Mouse (Mus musculus) skeletal muscle tissue, postnatal 0 days (tissue): ENCODE measurements around the gene Mgll. TPM values are rescaled to one million over a fixed set of nuclear protein-coding genes. Genes with fewer than 3 reads are reported as not detected.

ENCODE experiments used
- polyA plus RNA-seq: library from polyadenylated mRNA; unstranded; fragments of >200 nt; fragmentation: Nextera tagmentation; extraction: Ambion mirVana; gene quantifications from 2 replicates; pipeline ENCODE4 v1.2.1, GENCODE M21; 2015

Gene Mgll
- polyA plus RNA-seq = 80.0 and 140 TPM in 2 replicates

GRCm38 (mm10) chr6:88724313-88725195, at the start of gene Mgll:
Gene Mgll, plus strand, starts transcription at chr6:88724412.

GRCm38 (mm10) chr6:88841781-88842689, 117.8 kb downstream of the Mgll start, which contains the start of gene Abtb1:
Gene Abtb1, minus strand, starts transcription at chr6:88841984.

GRCm38 (mm10) chr6:88874868-88875508, 150.8 kb downstream of the Mgll start, which contains the start of gene Podxl2:
Gene Podxl2, minus strand, starts transcription at chr6:88875044.

Other genes with a start within 250 kb of the Mgll start
- gene Sec61a1, start 205.5 kb upstream of the Mgll start, polyA plus RNA-seq = 67.3 and 84.1 TPM in 2 replicates
- 17.9 and 24.5 TPM in 2 replicates for gene Kbtbd12, start 86.5 kb upstream of the Mgll start, polyA plus RNA-seq
- gene Abtb1, start 117.6 kb downstream of the Mgll start, polyA plus RNA-seq = 28.1 and 32.9 TPM in 2 replicates
- gene Podxl2, start 150.6 kb downstream of the Mgll start, polyA plus RNA-seq = 63.8 and 64.4 TPM in 2 replicates
- 17.0 and 20.8 TPM in 2 replicates for gene Mcm2, start 174.4 kb downstream of the Mgll start, polyA plus RNA-seq
- gene Tpra1, start 177.8 kb downstream of the Mgll start, polyA plus RNA-seq = 31.1 and 38.2 TPM in 2 replicates